Comparison of ENCODE assay signal across 22 mouse cellular contexts in the genomic region with DNA sequence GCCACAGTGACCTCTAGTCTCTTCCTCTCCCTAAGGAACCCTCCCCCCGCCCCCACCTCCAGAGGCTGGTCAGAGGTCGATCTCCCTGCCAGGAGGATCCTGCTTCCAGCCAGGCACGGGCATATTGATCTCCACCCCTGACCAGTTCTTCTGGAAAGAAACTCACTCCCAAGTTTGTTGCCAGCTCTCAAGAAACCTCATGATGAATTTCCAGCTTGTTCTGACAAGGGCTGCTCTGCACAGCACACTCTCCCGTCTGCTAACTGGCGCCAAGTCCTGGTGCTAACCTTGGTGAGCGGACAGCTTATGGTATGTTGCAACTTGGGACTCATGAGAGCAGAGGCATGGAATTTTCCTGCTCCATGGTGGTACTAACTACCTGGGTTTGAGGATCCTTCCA. TPM values are rescaled to one million over a fixed set of nuclear protein-coding genes. Genes with fewer than 3 reads are reported as not detected.
A peak's percentile ranks its signal among the peaks of the same experiment; 100 is the strongest.
DNase-seq lines count a peak whose midpoint lies in the region; ATAC-seq and TF ChIP-seq lines count a peak whose summit lies in the region.
"Had no signal": no experiment of that assay in that cellular context is flagged by ENCODE, and none has a peak within 500 bp of the region (broad histone marks: within the 10 kb centered on the region; RNA-seq: fewer than 3 reads in every experiment).

No protein-coding gene starts in this region.

- no peak overlapping the region for H3K4me2 ChIP-seq in kidney, embryonic 14.5 days (replicated peaks; ENCODE audit: low read depth, low read length)
- no peak overlapping the region for H3K4me2 ChIP-seq in intestine, embryonic 16.5 days (ENCODE audit: low read depth, low read length)
- H3K4me2 ChIP-seq: embryonic facial prominence, embryonic 12.5 days; forebrain, embryonic 15.5 days; limb, embryonic 12.5 days; lung, embryonic 15.5 days had no signal

- H3K27me3 ChIP-seq in kidney, embryonic 14.5 days (ENCODE audit: control insufficient read depth, insufficient read depth, low read length): no peaks in the 10 kb centered on the region
- H3K27me3 ChIP-seq in liver, adult 2 months (ENCODE audit: control insufficient read depth, insufficient read depth, low read length): no peaks in the 10 kb centered on the region
- no peaks in the 10 kb centered on the region for H3K27me3 ChIP-seq in intestine, embryonic 16.5 days (replicated peaks; ENCODE audit: control insufficient read depth, insufficient read depth, low read length)
- H3K27me3 ChIP-seq: embryonic facial prominence, embryonic 12.5 days; forebrain, embryonic 15.5 days; limb, embryonic 12.5 days; lung, embryonic 15.5 days had no signal

- H3K36me3 ChIP-seq in kidney, embryonic 14.5 days (ENCODE audit: control insufficient read depth, insufficient read depth, low read length): peaks cover 23% of the 10 kb centered on the region
- H3K36me3 ChIP-seq in liver, adult 2 months (ENCODE audit: control insufficient read depth, insufficient read depth, low read length): peaks cover 2% of the 10 kb centered on the region; the same call in 1 of the 2 replicates
- H3K36me3 ChIP-seq in intestine, embryonic 16.5 days (ENCODE audit: control insufficient read depth, insufficient read depth, low read length): peaks cover 3% of the 10 kb centered on the region

- no peak overlapping the region for H3K4me3 ChIP-seq in kidney, embryonic 14.5 days (ENCODE audit: low read length)
- H3K4me3 ChIP-seq in liver, adult 2 months (ENCODE audit: insufficient read depth, low read depth, low read length): no peak overlapping the region
- H3K4me3 ChIP-seq in brown adipose tissue, adult 24 weeks (ENCODE audit: insufficient read depth, low read depth, low read length): no peak overlapping the region
- H3K4me3 ChIP-seq in intestine, embryonic 16.5 days (ENCODE audit: low read length): no peak overlapping the region
- H3K4me3 ChIP-seq: embryonic facial prominence, embryonic 12.5 days; forebrain, embryonic 15.5 days; heart, embryonic 10.5 days; limb, embryonic 12.5 days; lung, embryonic 15.5 days had no signal

- no peak for TF ChIP-seq CTCF in liver, adult 2 months (IDR thresholded peaks at IDR 0.05; ENCODE audit: low read depth, low read length)

- ATAC-seq in kidney, embryonic 14.5 days (ENCODE audit: low FRiP score, low TSS enrichment): no peak
- no peak for ATAC-seq in intestine, embryonic 16.5 days
- ATAC-seq: forebrain, embryonic 15.5 days had no signal

- 83% methylated on average over 6 of the region's 6 CpGs for WGBS in kidney, embryonic 14.5 days
- 55% methylated on average over 6 of the region's 6 CpGs for WGBS in liver, adult 2 months
- 70% methylated on average over 6 of the region's 6 CpGs for WGBS in intestine, embryonic 16.5 days

- no peaks in the 10 kb centered on the region for H3K79me2 ChIP-seq in liver, adult 2 months (ENCODE audit: control insufficient read depth, insufficient read depth, low read length)

- no peak overlapping the region for H3K9ac ChIP-seq in kidney, embryonic 14.5 days (ENCODE audit: low read depth, low read length)
- no peak overlapping the region for H3K9ac ChIP-seq in liver, adult 2 months (ENCODE audit: low read depth, low read length)
- no peak overlapping the region for H3K9ac ChIP-seq in intestine, embryonic 16.5 days (ENCODE audit: low read depth, low read length)
- H3K9ac ChIP-seq: embryonic facial prominence, embryonic 12.5 days; forebrain, embryonic 15.5 days; limb, embryonic 12.5 days; liver, embryonic 14.5 days; lung, embryonic 15.5 days had no signal

- H3K4me1 ChIP-seq in kidney, embryonic 14.5 days (ENCODE audit: control insufficient read depth, insufficient read depth, low read length): no peaks in the 10 kb centered on the region
- H3K4me1 ChIP-seq in liver, adult 2 months (ENCODE audit: control insufficient read depth, insufficient read depth, low read length): no peaks in the 10 kb centered on the region
- H3K4me1 ChIP-seq in brown adipose tissue, adult 24 weeks (ENCODE audit: control insufficient read depth, insufficient read depth, insufficient read length, low read length): peaks cover 9% of the 10 kb centered on the region; the same call in 1 of the 2 replicates
- H3K4me1 ChIP-seq in intestine, embryonic 16.5 days (ENCODE audit: control insufficient read depth, insufficient read depth, low read length): peaks cover 6% of the 10 kb centered on the region; the same call in 1 of the 2 replicates

- DNase-seq in kidney, adult 11 months: peak; percentile 6
- DNase-seq in liver, adult 2 months (ENCODE audit: extremely low read depth, low read depth, low spot score): peak; percentile 24
- no peak for DNase-seq in liver
- no peak for DNase-seq in right cerebral cortex, postnatal 25 days
- DNase-seq: cerebellum, adult 2 months; gastrocnemius, postnatal 14 days; heart, postnatal 10 days; layer of hippocampus, adult 9-11 months; lung, postnatal 4 days; thymus, postnatal 25 days had no signal

- no peak for TF ChIP-seq POLR2A in liver, adult 2 months (IDR thresholded peaks at IDR 0.05; ENCODE audit: extremely low read depth, insufficient read depth, low read length)

- H3K9me3 ChIP-seq in kidney, embryonic 14.5 days (ENCODE audit: control insufficient read depth, low read length): no peaks in the 10 kb centered on the region
- no peaks in the 10 kb centered on the region for H3K9me3 ChIP-seq in intestine, embryonic 16.5 days (ENCODE audit: control insufficient read depth, low read length)
- H3K9me3 ChIP-seq: embryonic facial prominence, embryonic 12.5 days; forebrain, embryonic 15.5 days; heart, embryonic 10.5 days; limb, embryonic 12.5 days; lung, embryonic 15.5 days had no signal

- H3K27ac ChIP-seq in kidney, embryonic 14.5 days (ENCODE audit: low read depth, low read length): no peak overlapping the region
- no peak overlapping the region for H3K27ac ChIP-seq in liver, adult 2 months (replicated peaks; ENCODE audit: insufficient read depth, low read depth, low read length)
- peak overlapping the region; percentile 26; the same call in 1 of the 2 replicates for H3K27ac ChIP-seq in brown adipose tissue, adult 24 weeks (replicated peaks; ENCODE audit: low read depth, low read length)
- H3K27ac ChIP-seq in intestine, embryonic 16.5 days (ENCODE audit: low read length): no peak overlapping the region
- H3K27ac ChIP-seq: embryonic facial prominence, embryonic 12.5 days; forebrain, embryonic 15.5 days; heart, embryonic 10.5 days; limb, embryonic 12.5 days; liver, embryonic 14.5 days; lung, embryonic 15.5 days had no signal

RNA-seq across cellular contexts. Expression of gene Asphd2, which starts 15.9 kb away (rescaled TPM):
- 8.2 and 9.0 TPM in 2 replicates for polyA plus RNA-seq in kidney, embryonic 14.5 days (2014; fragmentation: Nextera tagmentation; extraction: Ambion mirVana)
- total RNA-seq in liver, adult 2 months (2014; rRNA removed): 0.07 TPM in 1 of 2 replicates, not detected in the other
- 0.10 TPM in 1 of 2 replicates, not detected in the other for polyA plus RNA-seq in liver, adult 2 months (2012; rRNA removed)
- polyA plus RNA-seq in brown adipose tissue, adult 24 weeks (2012; ENCODE audit: insufficient read depth, insufficient read length, missing spikeins): 1.0 and 1.5 TPM in 2 replicates
- polyA plus RNA-seq in intestine, embryonic 16.5 days (2015; fragmentation: Nextera tagmentation; extraction: Ambion mirVana): 1.9 and 2.5 TPM in 2 replicates
- total RNA-seq: neutrophil, adult 5-6 weeks had no signal

RNA-seq across cellular contexts. Expression of gene Gm6583, which starts 22.9 kb away (rescaled TPM):
- 0.12 and 0.41 TPM in 2 replicates for polyA plus RNA-seq in kidney, embryonic 14.5 days (2014; fragmentation: Nextera tagmentation; extraction: Ambion mirVana)
- 0.09 TPM in 1 of 2 replicates, not detected in the other for total RNA-seq in liver, adult 2 months (2014; rRNA removed)
- not detected in 2 replicates for polyA plus RNA-seq in liver, adult 2 months (2012; rRNA removed)
- not detected in 2 replicates for polyA plus RNA-seq in brown adipose tissue, adult 24 weeks (2012; ENCODE audit: insufficient read depth, insufficient read length, missing spikeins)
- 0.06 and 0.22 TPM in 2 replicates for polyA plus RNA-seq in intestine, embryonic 16.5 days (2015; fragmentation: Nextera tagmentation; extraction: Ambion mirVana)
- total RNA-seq: gastrocnemius, postnatal 14 days; midbrain, postnatal 0 days; neutrophil, adult 5-6 weeks had no signal
- polyA plus RNA-seq: cerebellum, adult 2 months; midbrain, postnatal 0 days; small intestine, adult 2 months had no signal

RNA-seq across cellular contexts. Expression of gene Hps4, which starts 35.8 kb away (rescaled TPM):
- 35.4 and 37.6 TPM in 2 replicates for polyA plus RNA-seq in kidney, embryonic 14.5 days (2014; fragmentation: Nextera tagmentation; extraction: Ambion mirVana)
- 12.3 and 17.5 TPM in 2 replicates for total RNA-seq in liver, adult 2 months (2014; rRNA removed)
- 19.0 and 30.9 TPM in 2 replicates for polyA plus RNA-seq in liver, adult 2 months (2012; rRNA removed)
- 8.0 and 11.9 TPM in 2 replicates for polyA plus RNA-seq in brown adipose tissue, adult 24 weeks (2012; ENCODE audit: insufficient read depth, insufficient read length, missing spikeins)
- polyA plus RNA-seq in intestine, embryonic 16.5 days (2015; fragmentation: Nextera tagmentation; extraction: Ambion mirVana): 47.1 and 48.4 TPM in 2 replicates

RNA-seq across cellular contexts. Expression of gene Srrd, which starts 35.9 kb away (rescaled TPM):
- polyA plus RNA-seq in kidney, embryonic 14.5 days (2014; fragmentation: Nextera tagmentation; extraction: Ambion mirVana): 46.0 and 47.0 TPM in 2 replicates
- total RNA-seq in liver, adult 2 months (2014; rRNA removed): 12.3 and 19.3 TPM in 2 replicates
- polyA plus RNA-seq in liver, adult 2 months (2012; rRNA removed): 26.3 and 30.0 TPM in 2 replicates
- polyA plus RNA-seq in brown adipose tissue, adult 24 weeks (2012; ENCODE audit: insufficient read depth, insufficient read length, missing spikeins): 8.3 and 14.3 TPM in 2 replicates
- polyA plus RNA-seq in intestine, embryonic 16.5 days (2015; fragmentation: Nextera tagmentation; extraction: Ambion mirVana): 28.5 and 30.4 TPM in 2 replicates

RNA-seq across cellular contexts. Expression of gene Tfip11, which starts 52.6 kb away (rescaled TPM):
- 15.7 and 22.3 TPM in 2 replicates for polyA plus RNA-seq in kidney, embryonic 14.5 days (2014; fragmentation: Nextera tagmentation; extraction: Ambion mirVana)
- 7.7 and 9.7 TPM in 2 replicates for total RNA-seq in liver, adult 2 months (2014; rRNA removed)
- polyA plus RNA-seq in liver, adult 2 months (2012; rRNA removed): 18.6 and 19.1 TPM in 2 replicates
- 9.5 and 9.8 TPM in 2 replicates for polyA plus RNA-seq in brown adipose tissue, adult 24 weeks (2012; ENCODE audit: insufficient read depth, insufficient read length, missing spikeins)
- polyA plus RNA-seq in intestine, embryonic 16.5 days (2015; fragmentation: Nextera tagmentation; extraction: Ambion mirVana): 26.6 and 26.8 TPM in 2 replicates

Comparison
In these comparisons a context has a peak if more than half of its experiments do, and no peak if none do; other contexts are left out.
1. DNase-seq: peak in kidney, adult 11 months (single experiment) and liver, adult 2 months (single experiment); none in liver (single experiment) and right cerebral cortex, postnatal 25 days (single experiment).